Mouse (Mus musculus): ENCODE results near the gene Sh3gl2.

Gene Sh3gl2

GRCm38 (mm10) chr4:85232386-85233381, 27.8 kb downstream of the Sh3gl2 start:
- no peak for DNase-seq (ENCODE audit: low read depth, low spot score)

DNA sequence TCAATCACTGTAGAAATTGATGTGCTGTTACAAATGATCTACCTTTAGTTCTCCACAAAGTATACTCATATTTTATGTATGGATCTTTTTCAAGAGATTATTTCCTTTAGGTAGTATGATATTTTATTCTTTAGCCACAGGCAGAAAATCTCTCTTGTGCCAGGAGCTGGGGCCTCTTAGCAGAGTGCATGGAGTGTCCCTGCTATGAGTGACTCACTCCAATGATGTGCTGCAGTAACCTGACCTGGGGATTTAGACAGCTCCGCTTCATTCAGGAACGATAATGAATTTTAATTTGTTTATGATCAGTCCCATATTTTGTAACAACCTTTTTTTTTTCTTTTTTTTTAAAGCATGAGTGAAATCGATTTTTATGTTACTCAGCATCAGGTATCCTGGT, 36.7 kb downstream of the Sh3gl2 start:
- DNase-seq (ENCODE audit: low read depth, low spot score) = no peak

DNA sequence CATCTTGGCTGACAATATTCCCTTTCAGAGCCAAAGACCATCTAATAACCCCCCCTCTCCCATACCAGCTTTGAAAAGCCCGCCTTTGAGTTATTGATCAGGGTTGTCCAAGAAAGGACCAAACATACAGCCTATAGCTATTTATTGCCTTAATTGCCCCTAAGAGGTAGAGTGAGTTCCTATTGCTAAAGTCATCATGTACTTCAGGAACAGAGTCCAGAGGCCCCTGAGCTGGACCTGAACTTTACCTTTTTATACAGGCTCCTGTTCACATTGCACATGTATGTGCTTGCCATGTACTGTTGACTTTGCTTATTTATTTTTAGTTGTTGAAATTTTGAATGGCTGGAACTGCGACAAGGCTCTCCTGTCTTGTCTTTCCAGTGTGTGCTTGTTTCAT, 37.6 kb downstream of the Sh3gl2 start:
- DNase-seq (ENCODE audit: low read depth, low spot score) = no peak

GRCm38 (mm10) chr4:85248673-85249072, 43.7 kb downstream of the Sh3gl2 start:
- no peak for DNase-seq (ENCODE audit: low read depth, low spot score)

DNA sequence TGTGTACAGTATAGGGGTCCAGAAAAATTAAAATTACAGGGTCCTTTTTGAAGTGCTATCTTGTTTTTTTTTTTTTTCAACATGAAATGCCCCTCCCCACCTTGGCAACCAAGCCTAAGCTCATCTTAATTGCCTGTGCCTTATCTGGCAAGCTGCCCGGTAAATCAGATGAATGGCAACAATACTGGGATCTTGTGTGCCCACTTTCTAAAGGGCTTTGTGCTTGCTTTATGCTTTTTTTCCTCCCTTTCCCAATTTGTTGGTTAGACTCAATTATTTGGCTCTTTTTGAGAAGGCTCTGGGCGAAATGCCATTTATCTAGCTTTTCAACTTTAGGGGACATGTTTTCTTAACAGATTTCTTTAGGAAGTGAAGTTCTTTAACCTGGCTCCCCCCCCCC, 45.3 kb downstream of the Sh3gl2 start:
- no peak for DNase-seq (ENCODE audit: low read depth, low spot score)

DNA sequence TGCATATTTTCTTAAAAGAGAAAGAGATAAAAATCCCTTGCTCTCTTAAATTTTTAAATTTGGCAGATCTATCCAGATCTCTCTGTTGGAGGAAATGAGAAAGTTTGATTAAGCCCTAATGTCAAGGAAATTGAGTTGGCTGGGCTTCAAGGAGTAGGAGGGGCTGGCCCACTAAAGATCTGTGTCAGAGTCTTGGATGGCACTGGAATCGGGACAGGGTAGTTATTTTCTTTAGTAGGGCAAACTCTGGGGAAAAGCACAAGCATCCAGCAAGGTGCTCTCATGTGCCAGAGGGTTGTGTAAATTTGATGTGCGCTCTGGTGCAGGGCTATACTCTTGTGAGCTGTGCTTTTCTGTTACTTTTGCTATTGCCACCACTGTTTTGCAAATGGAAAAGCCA, 45.9 kb downstream of the Sh3gl2 start:
- DNase-seq (ENCODE audit: low read depth, low spot score) = no peak

DNA sequence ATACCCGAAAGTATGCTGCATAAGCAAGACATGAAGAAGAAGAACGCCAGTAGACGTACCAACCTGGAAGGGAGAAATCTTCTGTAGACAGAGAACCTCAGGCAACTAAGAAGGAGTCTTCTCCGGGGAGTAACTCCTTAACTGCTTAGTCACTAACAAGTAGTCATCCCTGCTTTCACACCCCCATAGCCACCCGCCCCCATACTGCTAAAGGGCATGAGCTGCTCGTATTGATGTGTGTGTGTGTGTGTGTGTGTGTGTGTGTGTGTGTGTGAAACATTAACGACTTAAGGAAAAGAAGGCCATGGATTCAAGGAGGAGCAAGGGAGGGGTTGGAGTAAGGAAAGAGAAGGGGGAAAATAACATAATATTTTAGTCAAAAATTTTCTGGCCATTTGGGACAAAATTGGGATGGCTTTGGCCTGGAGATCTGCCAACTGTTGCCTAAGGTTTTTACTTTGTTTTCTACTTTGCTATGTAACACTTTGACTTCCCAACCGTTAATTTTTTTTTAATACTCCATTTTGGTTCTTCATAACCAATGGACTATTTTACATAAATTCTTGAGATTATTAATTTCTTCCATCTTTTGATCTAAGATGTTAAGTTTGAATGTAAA, 51.0 kb downstream of the Sh3gl2 start:
- no peak for DNase-seq (ENCODE audit: low read depth, low spot score)

- DNase-seq (ENCODE audit: low read depth, low spot score) = no peak
Measured at GRCm38 (mm10) chr4:85256461-85257202, 51.7 kb downstream of the Sh3gl2 start.

GRCm38 (mm10) chr4:85257771-85258341, 52.9 kb downstream of the Sh3gl2 start:
- no peak for DNase-seq (ENCODE audit: low read depth, low spot score)

DNA sequence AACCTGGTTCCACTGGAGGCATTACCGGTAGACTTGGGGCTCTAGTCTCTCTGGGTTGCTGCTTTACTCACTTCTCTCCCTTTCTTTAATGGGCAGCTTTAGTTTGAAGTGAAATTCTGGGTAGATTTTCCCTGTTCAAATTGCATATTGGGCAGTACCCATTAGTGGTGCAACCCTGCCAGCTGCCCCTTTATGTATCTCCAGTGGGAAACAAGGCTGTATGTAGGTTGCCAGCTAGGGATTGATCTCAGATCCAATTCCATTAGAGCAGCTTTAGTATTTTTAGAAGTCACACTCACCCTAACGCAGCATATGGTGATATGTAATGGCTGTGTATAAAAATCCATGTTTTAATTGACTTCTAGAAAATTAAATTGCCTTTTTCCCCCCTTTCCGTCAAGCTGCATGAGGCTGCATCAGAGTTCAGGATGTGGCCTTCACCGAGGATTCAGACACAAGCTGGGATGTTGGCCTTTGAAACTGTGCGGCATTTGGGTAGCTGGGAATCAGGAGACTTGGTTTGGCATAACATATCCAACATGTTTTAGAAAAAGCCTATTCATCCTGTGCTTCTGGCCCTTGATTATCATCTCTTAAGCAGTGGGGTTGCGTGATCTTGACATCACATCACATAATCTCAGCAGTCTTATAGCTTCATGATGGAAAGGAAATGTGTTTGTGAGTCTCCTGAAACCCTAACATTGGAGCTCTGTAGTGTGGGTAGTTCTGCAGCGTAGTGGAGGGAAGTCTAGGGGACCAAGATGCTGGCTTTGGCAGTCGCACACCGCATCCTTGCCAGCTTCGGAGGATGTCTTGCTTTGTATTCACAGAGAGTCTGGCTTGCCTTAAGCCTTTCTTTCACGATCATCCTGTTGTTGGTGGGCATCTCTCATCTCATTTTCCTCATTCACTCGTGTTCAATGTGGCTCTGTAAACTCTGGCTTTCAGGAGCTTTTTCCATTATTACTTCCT, 56.0 kb downstream of the Sh3gl2 start:
- DNase-seq (ENCODE audit: low read depth, low spot score) = no peak

DNA sequence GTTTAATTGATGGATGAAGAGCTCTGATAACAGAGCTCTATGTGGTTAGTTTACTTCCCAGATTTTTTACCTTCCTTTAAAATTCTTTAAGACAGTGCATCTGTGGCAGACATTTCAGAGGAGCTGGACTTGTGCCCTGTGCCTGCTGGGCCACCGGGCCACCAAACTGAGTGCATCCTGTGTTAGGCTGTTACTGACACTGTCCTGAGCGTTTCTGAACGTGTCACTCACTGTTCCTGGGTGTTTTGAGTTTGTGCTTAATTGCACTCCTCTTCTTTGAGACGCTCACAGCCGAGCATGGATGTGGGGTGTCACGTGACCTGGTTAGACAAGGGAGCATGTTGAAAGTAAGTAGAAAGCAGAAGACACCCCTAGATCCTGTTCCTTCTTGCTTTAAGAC, 57.2 kb downstream of the Sh3gl2 start:
- no peak for DNase-seq (ENCODE audit: low read depth, low spot score)

DNA sequence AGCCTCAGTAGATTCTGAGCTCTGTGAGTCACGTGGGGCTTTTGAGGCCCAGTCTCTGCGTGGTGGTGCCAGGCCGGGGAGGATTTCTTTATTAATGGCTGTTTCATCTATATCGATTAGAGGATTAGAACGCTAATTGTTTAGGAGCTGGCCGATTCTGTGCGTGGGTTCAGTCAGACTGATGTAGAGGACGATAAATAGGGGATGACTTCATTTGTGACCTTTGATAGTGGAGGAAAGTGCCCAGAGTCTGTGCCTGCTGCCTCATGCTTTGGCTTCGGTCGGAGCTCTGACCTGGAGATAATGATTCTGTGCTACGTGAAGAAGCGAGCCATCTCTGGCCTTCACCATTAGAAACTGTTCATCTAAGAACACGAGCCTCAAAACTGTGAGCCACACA, 57.7 kb downstream of the Sh3gl2 start:
- DNase-seq (ENCODE audit: low read depth, low spot score) = no peak

GRCm38 (mm10) chr4:85267456-85267855, 62.5 kb downstream of the Sh3gl2 start:
- no peak for DNase-seq (ENCODE audit: low read depth, low spot score)

- no peak for DNase-seq (ENCODE audit: low read depth, low spot score)
Measured at GRCm38 (mm10) chr4:85272877-85273276, 68.0 kb downstream of the Sh3gl2 start.

DNA sequence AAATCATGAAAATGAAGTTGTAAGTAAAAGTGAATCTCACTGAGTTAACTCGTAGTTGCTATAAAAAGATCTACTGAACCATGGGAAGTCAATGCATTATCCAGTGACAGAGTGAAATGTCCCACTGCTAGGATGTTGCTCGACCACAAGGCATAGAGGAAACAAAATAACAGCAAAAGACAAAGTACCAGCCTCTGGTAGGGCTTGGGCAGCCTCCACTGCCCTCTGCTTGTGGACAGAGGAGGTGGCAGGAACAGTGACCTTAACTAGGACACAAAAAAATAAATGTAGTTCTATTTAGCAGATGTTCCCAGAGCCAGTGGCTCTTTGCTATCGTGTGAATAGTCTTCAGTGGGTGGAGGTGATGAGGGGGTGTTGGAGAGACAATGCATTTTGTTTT, 68.5 kb downstream of the Sh3gl2 start:
- no peak for DNase-seq (ENCODE audit: low read depth, low spot score)

- DNase-seq (ENCODE audit: low read depth, low spot score) = peak; percentile 92
Measured at GRCm38 (mm10) chr4:85283151-85283550, 78.2 kb downstream of the Sh3gl2 start.

- no peak for DNase-seq (ENCODE audit: low read depth, low spot score)
Measured at GRCm38 (mm10) chr4:85289990-85290389, 85.1 kb downstream of the Sh3gl2 start.

DNA sequence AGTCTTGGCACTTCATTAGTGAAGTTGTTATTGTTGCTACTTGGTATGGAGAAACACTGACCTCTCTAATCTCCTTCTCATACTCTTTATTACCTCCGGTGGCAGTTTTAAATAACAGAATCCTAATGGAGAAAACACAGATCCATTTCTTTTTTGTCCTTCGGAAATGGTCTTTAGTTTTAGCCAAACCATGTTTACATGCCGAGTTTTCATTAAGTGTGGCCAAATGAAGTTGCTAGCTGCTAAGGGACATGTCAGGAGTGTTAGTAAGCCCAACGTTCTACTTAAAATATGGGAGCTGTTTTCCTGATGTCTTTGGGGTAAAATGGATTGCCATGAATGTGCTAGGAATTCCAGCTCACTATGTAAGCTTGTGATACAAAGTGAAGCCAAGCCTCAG, 86.4 kb downstream of the Sh3gl2 start:
- no peak for DNase-seq (ENCODE audit: low read depth, low spot score)

GRCm38 (mm10) chr4:85293368-85293767, 88.4 kb downstream of the Sh3gl2 start:
- no peak for DNase-seq (ENCODE audit: low read depth, low spot score)

GRCm38 (mm10) chr4:85300610-85301405, 95.9 kb downstream of the Sh3gl2 start:
- no peak for DNase-seq (ENCODE audit: low read depth, low spot score)
